Mouse (Mus musculus): ENCODE results near the gene Gm33543. TPM values are rescaled to one million over a fixed set of nuclear protein-coding genes. Genes with fewer than 3 reads are reported as not detected.

Gene Gm33543
- not detected in 2 replicates for polyA plus RNA-seq (2015; fragmentation: Nextera tagmentation; extraction: Ambion mirVana)

DNA sequence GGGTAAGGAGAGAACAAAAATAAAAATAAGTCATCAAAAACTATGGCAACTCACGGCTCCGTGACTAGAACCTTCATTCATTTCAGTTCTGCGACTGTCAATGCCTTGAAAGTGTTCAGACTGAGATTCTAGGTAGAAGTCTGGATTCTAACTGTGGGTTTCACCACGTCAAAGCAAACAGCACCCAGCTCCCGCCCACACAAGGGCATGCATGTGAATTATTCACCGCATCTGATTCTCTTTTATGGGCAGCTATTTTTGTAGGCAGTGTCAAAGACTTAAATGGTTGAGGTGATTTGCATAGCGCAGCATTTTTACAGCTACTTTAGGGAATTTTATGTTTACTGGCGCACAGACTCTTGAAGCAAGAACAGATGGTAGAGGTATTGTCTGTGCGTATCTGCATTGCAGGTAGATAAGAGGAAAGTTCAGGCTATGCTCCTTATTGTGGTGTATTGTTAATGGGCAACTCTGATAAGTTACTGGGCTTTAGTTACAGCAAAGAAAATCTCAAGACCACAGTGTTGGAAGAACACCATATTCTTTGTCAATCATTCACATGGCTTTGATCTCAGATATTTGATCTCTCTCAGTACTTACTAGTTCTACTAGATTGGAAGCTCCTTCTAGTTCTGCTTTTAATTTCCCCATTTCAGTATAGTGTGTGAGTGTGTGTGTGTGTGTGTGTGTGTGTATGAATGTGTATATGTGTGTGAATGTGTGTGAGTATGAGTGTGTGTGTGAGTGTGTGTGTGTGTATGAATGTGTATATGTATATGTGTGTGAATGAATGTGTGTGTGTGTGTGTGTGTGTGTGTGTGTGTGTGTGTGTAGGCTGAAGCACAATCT lies at the start of gene Gm33543:
Gm33543 (minus strand) TSS at position 142 of the 849 bp plus-strand sequence.

Other genes starting within 250 kb of the Gm33543 start
- gene Anapc15-ps, start 169.5 kb downstream of the Gm33543 start, polyA plus RNA-seq (2015; fragmentation: Nextera tagmentation; extraction: Ambion mirVana): not detected in 2 replicates
- gene Eea1, start 97.7 kb upstream of the Gm33543 start, polyA plus RNA-seq (2015; fragmentation: Nextera tagmentation; extraction: Ambion mirVana): 16.7 and 22.4 TPM in 2 replicates

Measured in adrenal gland, postnatal 0 days (tissue).